Mouse (Mus musculus) stomach, embryonic 15.5 days (tissue): ENCODE measurements at regions not wholly inside any gene's neighbourhood (a gene's known extent, or its start where the extent isn't known, plus 50 kb on each side); places are given as distances from the start of the nearest gene placed in this dataset.

Experiments used
- ATAC-seq: fragments of 200-750 bp; cut with Nextera tagmentation; 2 replicates; pipeline ENCODE4 v1.8.0; 2017; ENCODE audit warnings: low read depth, moderate number of reproducible peaks, moderate TSS enrichment; ENCODE audit not compliant: insufficient read depth, low FRiP score
- H3K27ac ChIP-seq: fragments of 300-500 bp; sonication (generic); 2 replicates; pipeline ENCODE4 v1.5.1; 2015; ENCODE audit warnings: mild to moderate bottlenecking, inconsistent platforms
- H3K27me3 ChIP-seq: fragments of 300-500 bp; sonication (generic); replicated peaks from 2 replicates; pipeline ENCODE4 v1.6.1; 2015; ENCODE audit warnings: inconsistent platforms
- H3K36me3 ChIP-seq: fragments of 300-500 bp; sonication (generic); 2 replicates; pipeline ENCODE4 v1.6.1; 2015; ENCODE audit warnings: inconsistent platforms
- H3K4me1 ChIP-seq: fragments of 300-500 bp; sonication (generic); 2 replicates; pipeline ENCODE4 v1.6.1; 2015; ENCODE audit warnings: inconsistent platforms
- H3K4me2 ChIP-seq: fragments of 300-500 bp; sonication (generic); 2 replicates; pipeline ENCODE4 v1.6.1; 2015; ENCODE audit warnings: mild to moderate bottlenecking, inconsistent platforms
- H3K4me3 ChIP-seq: fragments of 300-500 bp; sonication (generic); replicated peaks from 2 replicates; pipeline ENCODE4 v1.5.1; 2015; ENCODE audit warnings: inconsistent platforms
- H3K9ac ChIP-seq: fragments of 300-500 bp; sonication (generic); 2 replicates; pipeline ENCODE4 v1.6.1; 2015; ENCODE audit warnings: inconsistent platforms
- H3K9me3 ChIP-seq: fragments of 300-500 bp; sonication (generic); 2 replicates; pipeline ENCODE4 v1.6.1; 2016; ENCODE audit warnings: inconsistent platforms
- WGBS: fragments of 180-500 bp; shearing (Covaris S2); methylation state at CpG from one replicate; pipeline ENCODE4 v1.1.7; 2015; 5-methylcytosine and 5-hydroxymethylcytosine counted together

DNA sequence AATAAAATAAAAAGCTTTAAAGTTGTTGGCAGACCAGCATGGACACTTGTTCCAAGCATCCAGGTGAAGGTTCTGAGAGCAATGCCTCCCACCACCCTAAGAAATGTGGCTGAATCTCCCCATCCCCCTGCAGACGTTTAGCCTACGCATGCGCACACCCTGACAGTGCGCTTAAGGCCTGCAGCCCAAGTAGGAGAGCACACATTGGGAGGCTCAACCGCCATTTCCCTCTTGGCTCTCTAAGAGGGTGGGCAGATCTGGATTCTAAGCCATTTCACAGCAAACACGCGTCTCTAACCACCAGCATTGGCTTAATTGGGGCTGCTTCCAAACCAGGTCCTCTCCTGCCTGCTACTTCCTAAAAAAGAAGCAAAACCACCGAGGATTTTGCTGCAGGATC, 106.6 kb downstream of the Barhl2 start:
- no peak overlapping the region for H3K27ac ChIP-seq
- H3K4me3 ChIP-seq: no peak overlapping the region
- H3K9me3 ChIP-seq: no peaks in the 10 kb centered on the region
- no peaks in the 10 kb centered on the region for H3K27me3 ChIP-seq
- H3K4me1 ChIP-seq: no peaks in the 10 kb centered on the region
- H3K9ac ChIP-seq: no peak overlapping the region
- no peak for ATAC-seq
- 81% methylated on average over 8 of the region's 8 CpGs for WGBS
- H3K36me3 ChIP-seq: no peaks in the 10 kb centered on the region
- H3K4me2 ChIP-seq: no peak overlapping the region

DNA sequence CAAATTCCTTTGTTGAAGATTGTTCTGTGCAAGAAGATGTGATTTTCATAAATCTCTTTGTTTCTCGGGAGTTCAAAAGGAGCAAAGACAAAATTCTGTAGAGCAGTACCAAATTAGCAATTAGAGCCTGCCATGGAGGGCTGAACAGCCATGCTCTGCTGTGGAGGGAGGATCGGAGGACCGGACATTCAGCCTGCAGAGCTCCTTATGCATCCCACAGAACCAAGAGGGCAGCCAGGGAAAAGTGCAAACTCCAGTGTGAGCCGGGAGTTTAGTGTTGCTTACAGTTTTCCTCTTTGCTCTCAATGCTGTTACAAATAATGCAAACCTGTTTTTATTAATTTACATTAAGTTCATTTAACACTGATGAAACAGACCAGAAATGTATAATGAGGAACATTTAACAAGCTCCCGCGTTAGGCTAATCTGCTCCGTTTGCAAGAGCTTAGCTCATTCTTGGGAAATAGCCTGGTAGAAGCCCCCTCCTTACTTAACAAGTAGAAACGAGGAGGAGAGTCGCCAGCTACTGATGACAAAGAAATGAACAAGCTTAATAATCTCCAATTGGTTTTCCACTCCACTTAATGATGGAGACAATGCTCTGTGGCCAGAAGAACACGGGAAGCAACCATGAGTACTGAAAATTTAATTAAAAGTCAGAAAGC, 108.0 kb downstream of the Barhl2 start:
- H3K4me3 ChIP-seq: no peak overlapping the region
- H3K27ac ChIP-seq: no peak overlapping the region
- H3K4me1 ChIP-seq: no peaks in the 10 kb centered on the region
- no peaks in the 10 kb centered on the region for H3K36me3 ChIP-seq
- no peaks in the 10 kb centered on the region for H3K27me3 ChIP-seq
- H3K9me3 ChIP-seq: no peaks in the 10 kb centered on the region
- 61% methylated on average over 10 of the region's 10 CpGs for WGBS
- H3K9ac ChIP-seq: no peak overlapping the region
- no peak overlapping the region for H3K4me2 ChIP-seq
- no peak for ATAC-seq

DNA sequence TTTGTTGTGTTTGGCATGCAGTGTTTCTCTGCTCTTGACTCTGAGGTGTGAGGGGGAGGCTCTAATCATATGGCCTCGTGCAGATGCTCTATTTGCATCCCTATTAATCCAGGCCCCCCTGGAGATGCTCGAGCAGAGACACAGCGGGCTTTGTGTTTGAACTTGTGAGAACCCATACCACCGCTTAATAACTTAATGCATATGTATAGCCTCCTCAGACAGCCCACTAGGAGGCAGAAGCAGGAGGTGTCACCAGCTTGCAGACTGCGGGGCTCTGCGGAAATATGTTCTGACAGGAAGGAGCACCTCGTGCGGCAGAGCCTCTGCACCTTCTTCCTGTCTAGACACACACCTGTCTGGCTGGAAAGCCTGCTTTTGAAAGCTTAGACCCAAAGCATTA, 113.7 kb downstream of the Barhl2 start:
- WGBS: 10% methylated on average over 8 of the region's 8 CpGs
- H3K4me2 ChIP-seq: no peak overlapping the region
- no peaks in the 10 kb centered on the region for H3K4me1 ChIP-seq
- H3K9ac ChIP-seq: no peak overlapping the region
- no peak overlapping the region for H3K27ac ChIP-seq
- H3K27me3 ChIP-seq: 0 out of 2 replicates have a peak, but pooled peaks cover 9% of the 10 kb centered on the region
- H3K9me3 ChIP-seq: no peaks in the 10 kb centered on the region
- no peaks in the 10 kb centered on the region for H3K36me3 ChIP-seq
- H3K4me3 ChIP-seq: no peak overlapping the region
- no peak for ATAC-seq

DNA sequence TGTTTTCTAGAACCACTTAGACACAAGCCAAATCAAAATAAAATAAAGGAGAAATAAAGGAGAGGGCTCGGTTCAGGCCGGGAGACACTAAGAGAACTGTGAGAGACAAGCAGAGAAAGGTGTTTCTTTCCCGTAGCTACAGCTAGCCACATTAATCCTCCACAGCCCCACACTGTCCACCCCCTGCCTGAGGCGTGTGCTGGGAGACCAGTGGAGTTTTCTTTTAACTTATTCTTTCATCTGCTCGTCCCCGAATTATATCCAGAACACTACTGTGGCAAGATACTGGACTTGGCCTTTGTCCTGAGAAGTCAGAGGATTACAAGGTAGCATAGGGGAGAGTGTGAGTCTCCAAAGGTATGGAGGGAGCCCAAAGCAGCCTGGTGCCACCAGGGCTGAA, 114.4 kb downstream of the Barhl2 start:
- H3K9ac ChIP-seq: no peak overlapping the region
- no peaks in the 10 kb centered on the region for H3K36me3 ChIP-seq
- no peak overlapping the region for H3K4me3 ChIP-seq
- H3K27ac ChIP-seq: no peak overlapping the region
- 37% methylated on average over 6 of the region's 6 CpGs for WGBS
- ATAC-seq: no peak
- H3K4me2 ChIP-seq: no peak overlapping the region
- no peaks in the 10 kb centered on the region for H3K9me3 ChIP-seq
- 0 out of 2 replicates have a peak, but pooled peaks cover 9% of the 10 kb centered on the region for H3K27me3 ChIP-seq
- H3K4me1 ChIP-seq: no peaks in the 10 kb centered on the region

DNA sequence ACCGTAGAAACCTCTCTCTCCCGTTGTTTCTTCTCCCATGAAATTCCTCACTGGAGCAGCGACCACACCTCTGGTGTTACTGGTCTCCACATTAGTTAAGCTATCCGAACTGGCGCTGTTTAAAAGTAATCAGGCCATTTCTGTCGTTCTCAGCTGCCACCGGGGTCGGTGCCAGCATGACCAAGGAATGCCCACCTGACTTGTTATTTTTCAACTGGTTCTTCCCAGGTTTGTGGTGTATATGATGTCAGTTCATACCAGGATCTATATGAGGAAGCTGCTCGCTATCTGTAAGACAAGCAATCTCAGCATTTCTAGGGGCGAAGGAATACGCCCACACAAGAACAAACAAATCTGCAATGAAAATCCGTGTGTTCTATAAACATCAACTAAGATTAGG, 116.6 kb downstream of the Barhl2 start:
- ATAC-seq: no peak
- WGBS: 50% methylated on average over 12 of the region's 12 CpGs
- no peak overlapping the region for H3K4me2 ChIP-seq

DNA sequence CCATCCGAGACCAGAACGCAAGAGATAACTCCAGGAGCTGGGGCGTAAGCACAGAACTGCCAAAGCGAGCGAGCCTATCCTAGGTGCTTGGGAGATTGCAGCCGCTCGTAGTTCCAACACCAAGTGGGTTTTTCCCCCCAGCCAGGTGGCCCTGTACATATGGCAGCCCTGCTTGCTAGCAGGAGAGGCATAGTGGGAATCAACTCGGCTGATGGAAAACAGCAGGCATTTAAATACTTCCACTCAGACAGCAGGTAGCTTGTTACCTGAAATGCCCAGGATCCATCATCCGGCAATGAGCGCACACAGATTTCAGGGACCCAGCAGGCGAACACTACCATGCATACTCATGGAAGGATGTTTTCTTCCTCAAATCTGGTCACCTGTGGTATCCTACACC, 122.3 kb downstream of the Barhl2 start:
- no peaks in the 10 kb centered on the region for H3K4me1 ChIP-seq

More for the DNA sequence above, 116.6 kb downstream of the Barhl2 start:
- no peaks in the 10 kb centered on the region for H3K9me3 ChIP-seq
- no peak overlapping the region for H3K9ac ChIP-seq
- H3K27me3 ChIP-seq: 0 out of 2 replicates have a peak, but pooled peaks cover 9% of the 10 kb centered on the region
- H3K27ac ChIP-seq: no peak overlapping the region
- H3K36me3 ChIP-seq: no peaks in the 10 kb centered on the region
- no peak overlapping the region for H3K4me3 ChIP-seq
- H3K4me1 ChIP-seq: no peaks in the 10 kb centered on the region

DNA sequence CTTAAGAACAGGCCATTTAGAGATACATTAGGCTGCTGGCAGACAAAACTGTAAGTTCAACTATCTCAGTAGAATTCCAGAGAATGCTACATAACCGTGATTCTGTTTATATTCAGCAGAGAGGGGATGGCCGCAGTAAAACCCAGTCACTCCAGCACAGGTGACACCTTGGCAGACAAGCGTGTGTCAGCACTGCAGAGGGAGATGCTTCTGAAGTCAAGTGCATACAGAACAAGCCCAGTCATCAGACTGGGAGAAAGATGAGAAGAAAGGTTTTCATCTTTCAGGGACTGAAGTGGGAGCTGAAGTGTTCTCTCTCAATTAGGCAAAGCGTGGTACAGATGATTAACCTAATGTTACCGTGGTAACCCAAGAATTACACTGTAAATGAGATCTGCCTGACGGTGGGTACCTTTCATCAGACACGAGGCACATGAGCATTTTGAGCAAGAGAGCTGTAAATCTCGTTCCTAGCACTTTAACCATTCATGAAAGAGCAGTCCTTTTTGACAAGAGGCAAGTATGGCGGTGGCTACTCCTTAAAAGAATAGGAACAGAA, 130.3 kb downstream of the Barhl2 start:
- WGBS: 54% methylated on average over 9 of the region's 9 CpGs
- Histone ChIP-seq H3K27me3 (no peaks in the 10 kb centered on the region), H3K27ac (no peak overlapping the region), H3K36me3 (no peaks in the 10 kb centered on the region), H3K9me3 (no peaks in the 10 kb centered on the region), H3K4me2 (no peak overlapping the region), H3K9ac (no peak overlapping the region), H3K4me3 (no peak overlapping the region), H3K4me1 (no peaks in the 10 kb centered on the region)
- ATAC-seq: no peak

More for the DNA sequence above, 122.3 kb downstream of the Barhl2 start:
- H3K4me2 ChIP-seq: no peak overlapping the region
- WGBS: 84% methylated on average over 11 of the region's 11 CpGs
- no peaks in the 10 kb centered on the region for H3K36me3 ChIP-seq
- ATAC-seq: no peak
- no peak overlapping the region for H3K9ac ChIP-seq
- H3K4me3 ChIP-seq: no peak overlapping the region
- H3K27ac ChIP-seq: no peak overlapping the region
- H3K9me3 ChIP-seq: no peaks in the 10 kb centered on the region
- no peaks in the 10 kb centered on the region for H3K27me3 ChIP-seq

DNA sequence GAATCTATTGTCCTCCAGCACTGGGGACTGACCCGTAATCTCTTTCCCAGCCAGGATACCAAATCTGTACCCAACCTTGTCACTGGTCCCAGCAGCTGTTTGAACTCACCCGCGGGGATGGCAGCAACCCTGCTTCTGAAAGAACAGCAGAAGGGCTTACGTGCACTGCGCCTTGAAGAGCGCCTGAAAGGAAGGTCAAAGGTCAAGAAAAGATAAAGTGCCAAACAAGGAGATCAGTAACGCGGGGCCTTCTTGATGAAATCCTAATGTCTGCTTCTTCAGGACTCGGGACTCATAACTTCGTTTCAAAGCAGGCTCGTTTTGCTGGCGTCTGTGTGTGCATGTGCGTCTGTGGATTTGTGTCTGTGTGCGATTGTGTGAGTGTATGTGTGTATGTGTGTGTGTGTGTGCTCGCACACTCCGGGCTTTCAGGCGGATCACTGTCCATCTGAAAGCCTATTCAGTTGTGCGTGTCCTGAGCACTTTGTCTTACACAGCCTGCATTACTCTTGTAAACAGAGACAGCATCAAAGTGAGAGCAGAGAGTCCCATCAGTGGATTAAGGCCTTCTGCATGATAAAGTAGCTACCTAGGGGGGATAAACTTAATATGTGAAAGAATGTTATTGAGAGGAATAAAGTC, 135.3 kb downstream of the Barhl2 start:
- Histone ChIP-seq H3K9me3 (no peaks in the 10 kb centered on the region), H3K27me3 (no peaks in the 10 kb centered on the region), H3K4me2 (no peak overlapping the region), H3K27ac (no peak overlapping the region), H3K4me1 (no peaks in the 10 kb centered on the region), H3K4me3 (no peak overlapping the region), H3K36me3 (no peaks in the 10 kb centered on the region), H3K9ac (no peak overlapping the region)
- no peak for ATAC-seq
- 32% methylated on average over 18 of the region's 18 CpGs for WGBS

DNA sequence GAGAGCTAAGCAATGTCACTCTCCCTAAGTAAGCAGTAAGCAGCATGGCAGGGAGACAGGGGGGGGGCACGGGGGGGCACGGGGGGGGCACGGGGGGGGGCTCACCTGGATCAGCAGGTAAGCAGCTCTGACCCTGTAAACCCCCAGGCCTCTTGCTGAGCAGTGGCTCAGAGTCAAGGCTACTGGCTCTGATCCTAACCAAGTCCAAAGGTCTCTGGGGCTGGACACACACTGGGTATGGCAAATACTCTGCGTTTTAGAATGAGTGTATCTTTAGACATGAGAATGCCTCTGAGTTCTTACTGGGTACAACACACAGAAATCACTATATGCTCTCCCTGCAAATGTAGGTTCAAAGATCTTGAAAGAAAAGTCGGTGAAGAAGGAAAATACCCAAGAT, 136.5 kb downstream of the Barhl2 start:
- Histone ChIP-seq H3K9ac (no peak overlapping the region), H3K27me3 (no peaks in the 10 kb centered on the region), H3K4me1 (no peaks in the 10 kb centered on the region), H3K27ac (no peak overlapping the region), H3K9me3 (no peaks in the 10 kb centered on the region), H3K4me2 (no peak overlapping the region), H3K36me3 (no peaks in the 10 kb centered on the region), H3K4me3 (no peak overlapping the region)
- no peak for ATAC-seq
- 31% methylated on average over 5 of the region's 5 CpGs for WGBS

DNA sequence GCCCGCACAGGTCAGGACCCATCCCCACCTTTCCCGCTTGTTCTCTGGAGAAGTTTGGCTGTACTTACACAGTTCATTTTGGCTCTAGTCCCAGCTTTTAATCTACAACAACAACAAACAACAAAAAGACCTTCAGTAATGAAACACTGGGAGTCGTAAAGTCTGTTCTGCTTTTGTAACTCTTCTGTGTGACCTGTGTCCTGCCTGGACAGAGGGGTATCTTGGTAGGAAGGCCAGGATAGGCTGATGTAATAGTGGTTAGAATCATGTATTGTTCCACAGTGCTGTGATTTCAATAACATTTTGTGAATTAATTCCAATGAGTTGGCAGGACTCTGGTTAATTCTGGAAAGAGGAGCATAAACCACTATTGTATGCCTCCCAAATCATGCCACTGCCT, 136.9 kb downstream of the Barhl2 start:
- H3K27ac ChIP-seq: no peak overlapping the region
- ATAC-seq: no peak
- no peak overlapping the region for H3K9ac ChIP-seq
- no peaks in the 10 kb centered on the region for H3K4me1 ChIP-seq
- H3K4me3 ChIP-seq: no peak overlapping the region
- 65% methylated on average over 3 of the region's 3 CpGs for WGBS
- H3K36me3 ChIP-seq: no peaks in the 10 kb centered on the region
- H3K9me3 ChIP-seq: no peaks in the 10 kb centered on the region
- no peak overlapping the region for H3K4me2 ChIP-seq
- H3K27me3 ChIP-seq: no peaks in the 10 kb centered on the region

DNA sequence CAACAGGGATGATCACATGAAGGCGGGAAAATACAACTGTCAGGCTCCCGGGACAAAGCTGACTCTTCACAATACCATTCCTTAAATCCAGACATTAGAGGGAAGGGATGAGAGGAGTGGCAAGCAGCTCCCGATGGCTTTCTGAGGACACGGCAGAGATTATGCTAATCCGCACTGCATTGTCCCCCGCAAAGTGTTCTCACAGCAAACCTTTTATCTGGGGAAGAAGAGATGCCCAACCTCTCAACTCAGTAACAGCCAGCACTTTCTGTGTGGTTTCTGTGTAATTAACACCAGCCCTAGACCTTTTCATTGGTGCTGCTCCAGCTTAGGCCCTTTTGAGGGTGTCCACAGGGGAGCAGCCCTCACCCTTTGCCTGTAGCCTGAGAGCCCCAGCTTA, 137.9 kb downstream of the Barhl2 start:
- 50% methylated on average over 6 of the region's 6 CpGs for WGBS
- H3K27me3 ChIP-seq: no peaks in the 10 kb centered on the region
- ATAC-seq: no peak
- H3K27ac ChIP-seq: no peak overlapping the region
- H3K4me3 ChIP-seq: no peak overlapping the region
- no peaks in the 10 kb centered on the region for H3K4me1 ChIP-seq
- no peaks in the 10 kb centered on the region for H3K36me3 ChIP-seq
- H3K4me2 ChIP-seq: no peak overlapping the region
- no peak overlapping the region for H3K9ac ChIP-seq
- H3K9me3 ChIP-seq: no peaks in the 10 kb centered on the region

DNA sequence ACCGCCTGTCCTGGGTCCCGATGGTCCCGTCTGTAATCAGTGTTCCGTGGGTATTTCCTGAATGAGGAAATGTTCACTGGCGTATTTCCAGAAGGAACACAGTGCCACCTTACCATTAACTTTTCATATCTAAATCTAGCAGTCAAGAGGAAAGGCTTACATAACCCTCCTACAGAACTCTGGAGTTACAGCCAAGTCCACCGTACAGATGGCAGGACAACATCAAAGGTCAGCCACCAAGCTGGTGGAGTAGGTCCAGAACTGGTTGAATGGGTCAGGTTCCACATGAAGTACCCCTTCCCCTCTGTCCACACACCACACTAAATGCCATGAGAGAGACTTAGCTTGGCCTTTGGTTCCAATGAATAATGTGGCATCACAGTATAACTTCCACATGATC, 139.7 kb downstream of the Barhl2 start:
- H3K4me2 ChIP-seq: no peak overlapping the region
- H3K36me3 ChIP-seq: no peaks in the 10 kb centered on the region
- H3K9me3 ChIP-seq: no peaks in the 10 kb centered on the region
- H3K27me3 ChIP-seq: no peaks in the 10 kb centered on the region
- whole genome bisulfite sequencing: 82% methylated on average over 6 of the region's 6 CpGs
- no peaks in the 10 kb centered on the region for H3K4me1 ChIP-seq
- ATAC-seq: no peak
- H3K4me3 ChIP-seq: no peak overlapping the region
- no peak overlapping the region for H3K27ac ChIP-seq
- H3K9ac ChIP-seq: no peak overlapping the region
